Mouse (Mus musculus) adrenal gland, adult 18-20 months (tissue): ENCODE results near the gene Gata2. TPM values are rescaled to one million over a fixed set of nuclear protein-coding genes. Genes with fewer than 3 reads are reported as not detected.
"Not testable (repeated sequence)": the region's sequence is repeated elsewhere in the genome, so short reads cannot be mapped to it uniquely, and the experiment has no call there.

ENCODE experiments used
- DNase-seq, 2 experiments: peaks; one replicate each; pipeline ENCODE4 v3.0.0; 2021 to 2022; ENCODE audit warnings: low spot score in 2 of 2
- long read RNA-seq, 2 experiments: library from polyadenylated mRNA; stranded (forward); transcript quantifications; one replicate each; pipeline ENCODE4 v2.0.0; 2021
- total RNA-seq, 2 experiments: library from RNA; stranded (reverse); gene quantifications; 1 replicate in 1 of 2; 2 replicates in 1 of 2; pipeline ENCODE4 v1.2.3; 2021

Gata2 gene
- 10 to 100 TPM; 23.5 to 28.8 TPM for total RNA-seq
- long read RNA-seq, experiment 1, transcript Gata2-201 (6 exons, 3,571 nt) = major isoform, 36 of 56 reads
- long read RNA-seq, experiment 1, transcript Gata2-202 (6 exons, 3,135 nt) = minor isoform, 9 of 56 reads
- long read RNA-seq, experiment 1, partial matches to known transcripts = 6 of 56 reads
- long read RNA-seq, experiment 1, other reads (novel, unspliced or antisense) = 5 of 56 reads
- long read RNA-seq, experiment 2, transcript Gata2-201 (6 exons, 3,571 nt) = major isoform, 25 of 62 reads
- long read RNA-seq, experiment 2, transcript Gata2-202 (6 exons, 3,135 nt) = minor isoform, 6 of 62 reads
- long read RNA-seq, experiment 2, partial matches to known transcripts = 26 of 62 reads
- long read RNA-seq, experiment 2, other reads (novel, unspliced or antisense) = 4 of 62 reads

- peak; percentile 41 to 48 for DNase-seq
Measured at GRCm38 (mm10) chr6:88193433-88194052, at the start of gene Gata2. Gene Gata2, plus strand, starts transcription at chr6:88193891.

GRCm38 (mm10) chr6:88145793-88146192 lies 47.9 kb upstream of the Gata2 start:
- no peak for DNase-seq

GRCm38 (mm10) chr6:88146576-88146975 lies 47.1 kb upstream of the Gata2 start:
- no peak for DNase-seq

GRCm38 (mm10) chr6:88147411-88148003 lies 46.2 kb upstream of the Gata2 start:
- DNase-seq = peak in 1 of 2 experiments; percentile 42

- no peak for DNase-seq
Measured at GRCm38 (mm10) chr6:88151335-88151734, 42.4 kb upstream of the Gata2 start.

GRCm38 (mm10) chr6:88152127-88152705 lies 41.5 kb upstream of the Gata2 start:
- DNase-seq = peak in 1 of 2 experiments; percentile 43

GRCm38 (mm10) chr6:88152979-88153378 lies 40.7 kb upstream of the Gata2 start:
- DNase-seq = no peak

GRCm38 (mm10) chr6:88155614-88156013 lies 38.1 kb upstream of the Gata2 start:
- not testable (repeated sequence) for DNase-seq

- DNase-seq = no peak
Measured at GRCm38 (mm10) chr6:88158790-88159189, 34.9 kb upstream of the Gata2 start.

- DNase-seq = no peak
Measured at GRCm38 (mm10) chr6:88166054-88166453, 27.6 kb upstream of the Gata2 start.

GRCm38 (mm10) chr6:88174191-88174590 lies 19.5 kb upstream of the Gata2 start:
- DNase-seq = no peak

- DNase-seq = no peak
Measured at GRCm38 (mm10) chr6:88174676-88175075, 19.0 kb upstream of the Gata2 start.

- no peak for DNase-seq
Measured at GRCm38 (mm10) chr6:88184671-88185070, 9.0 kb upstream of the Gata2 start.

GRCm38 (mm10) chr6:88188148-88188547 lies 5.5 kb upstream of the Gata2 start:
- DNase-seq = no peak

- DNase-seq = peak; percentile 85 to 87
Measured at GRCm38 (mm10) chr6:88189312-88190042, 4.2 kb upstream of the Gata2 start.

GRCm38 (mm10) chr6:88190043-88190309 lies 3.7 kb upstream of the Gata2 start:
- DNase-seq = no peak

GRCm38 (mm10) chr6:88190310-88191023 lies 3.2 kb upstream of the Gata2 start:
- DNase-seq = no peak

GRCm38 (mm10) chr6:88191024-88191365 lies 2.7 kb upstream of the Gata2 start:
- DNase-seq = no peak

- no peak for DNase-seq
Measured at GRCm38 (mm10) chr6:88191411-88192070, 2.1 kb upstream of the Gata2 start.

GRCm38 (mm10) chr6:88192756-88193155 lies 935 bp upstream of the Gata2 start:
- DNase-seq = no peak
